Mouse (Mus musculus): ENCODE results near the gene Trak2. TPM values are rescaled to one million over a fixed set of nuclear protein-coding genes. Genes with fewer than 3 reads are reported as not detected.
"Not testable (repeated sequence)": the region's sequence is repeated elsewhere in the genome, so short reads cannot be mapped to it uniquely, and the experiment has no call there.

Trak2 gene
- polyA plus RNA-seq, 1 experiment from 2014 or later: 12.0 TPM

DNA sequence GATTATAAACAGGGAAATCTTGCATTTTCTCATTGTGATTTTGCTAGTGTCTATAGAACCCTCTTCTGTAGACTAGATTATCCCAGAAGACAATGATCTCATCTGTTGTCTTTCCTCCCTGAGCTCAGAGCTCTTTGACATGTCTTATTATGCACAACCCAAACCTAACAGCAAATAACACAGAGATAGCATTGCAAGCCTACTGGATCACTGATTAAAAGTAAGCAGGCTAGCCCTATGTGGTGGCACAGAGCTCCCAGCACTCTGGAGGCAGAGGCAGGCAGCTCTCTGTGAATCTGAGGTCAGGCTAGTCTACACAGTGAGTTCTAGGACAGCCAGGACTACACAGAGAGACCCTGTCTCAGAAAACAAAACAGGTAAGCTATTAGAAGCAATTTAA is 10.4 kb downstream of the Trak2 start:
- H3K4me3 ChIP-seq (replicated peaks): no peak overlapping the region
- H3K9ac ChIP-seq: no peak overlapping the region
- no peaks in the 10 kb centered on the region for H3K9me3 ChIP-seq
- no peak overlapping the region for H3K4me2 ChIP-seq (replicated peaks)
- H3K27me3 ChIP-seq (replicated peaks): no peaks in the 10 kb centered on the region
- no peaks in the 10 kb centered on the region for H3K36me3 ChIP-seq
- H3K27ac ChIP-seq: no peak overlapping the region
- no peaks in the 10 kb centered on the region for H3K4me1 ChIP-seq (replicated peaks)
- ATAC-seq: no peak

DNA sequence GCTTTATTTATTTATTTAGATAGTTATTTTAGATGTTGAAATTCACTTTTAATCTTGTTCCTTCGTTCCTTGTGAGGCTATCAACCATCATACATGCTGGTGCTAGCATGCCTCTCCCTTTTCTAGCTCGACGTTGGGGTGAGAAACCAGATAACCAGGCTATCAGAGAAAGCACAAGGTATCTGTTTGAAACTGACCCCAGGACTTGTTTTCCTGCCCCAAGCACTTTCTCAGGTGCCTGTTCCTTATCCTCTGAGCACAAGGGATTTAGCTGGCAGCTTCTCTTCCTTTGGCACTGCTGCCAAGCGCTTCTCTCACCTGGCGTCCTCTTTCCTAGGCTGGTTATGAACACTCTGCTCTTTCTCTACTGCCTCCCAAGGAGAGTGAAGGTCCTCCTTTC is 10.8 kb downstream of the Trak2 start:
- H3K4me1 ChIP-seq (replicated peaks): no peaks in the 10 kb centered on the region
- no peak overlapping the region for H3K4me2 ChIP-seq (replicated peaks)

DNA sequence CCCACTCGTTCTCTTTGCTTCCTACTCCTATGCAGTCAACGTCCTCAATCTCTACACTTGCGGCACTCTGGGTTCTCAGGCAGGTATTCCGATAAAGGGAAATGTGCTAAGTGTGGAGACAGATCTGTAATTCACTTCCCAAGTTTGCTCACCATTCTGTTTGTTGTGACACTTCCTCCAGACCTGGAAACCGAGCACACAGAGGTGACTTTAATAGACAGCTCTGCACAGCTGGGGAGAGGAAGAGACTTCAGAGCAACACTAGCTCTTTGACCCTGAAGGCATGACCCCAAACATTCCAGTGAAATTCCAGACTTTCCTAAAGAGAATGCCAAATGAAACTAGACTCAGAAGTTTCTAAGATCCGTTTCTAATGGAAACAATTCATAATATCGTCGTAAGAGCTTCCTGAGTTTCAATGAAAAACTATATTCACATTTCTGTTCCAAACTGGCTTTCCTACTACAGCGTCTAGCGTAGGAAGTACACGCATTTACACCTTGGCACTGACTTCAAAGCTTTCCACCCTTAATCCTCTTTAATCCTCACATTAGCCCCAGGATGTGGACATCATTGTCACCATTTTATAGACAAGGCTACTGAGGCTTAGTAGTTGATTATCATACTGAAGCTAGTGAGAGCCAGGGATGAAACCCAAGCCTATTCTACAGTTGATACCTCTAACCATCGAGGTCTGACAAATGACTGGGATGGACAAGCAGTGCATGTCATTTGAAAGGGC is 11.9 kb downstream of the Trak2 start:
- Histone ChIP-seq H3K27ac (no peak overlapping the region), H3K4me1 (replicated peaks) (no peaks in the 10 kb centered on the region), H3K27me3 (replicated peaks) (no peaks in the 10 kb centered on the region), H3K4me2 (replicated peaks) (no peak overlapping the region), H3K9me3 (no peaks in the 10 kb centered on the region), H3K9ac (no peak overlapping the region), H3K36me3 (no peaks in the 10 kb centered on the region), H3K4me3 (replicated peaks) (no peak overlapping the region)
- WGBS: 48% methylated on average over 12 of the region's 12 CpGs
- ATAC-seq: no peak

More for the DNA sequence above, 10.8 kb downstream of the Trak2 start:
- H3K4me3 ChIP-seq (replicated peaks): no peak overlapping the region
- 82% methylated on average over 5 of the region's 5 CpGs for WGBS
- H3K36me3 ChIP-seq: no peaks in the 10 kb centered on the region
- no peaks in the 10 kb centered on the region for H3K27me3 ChIP-seq (replicated peaks)
- peak; percentile 68; the same call in 1 of the 2 replicates for ATAC-seq
- H3K27ac ChIP-seq: no peak overlapping the region
- no peaks in the 10 kb centered on the region for H3K9me3 ChIP-seq
- H3K9ac ChIP-seq: no peak overlapping the region

DNA sequence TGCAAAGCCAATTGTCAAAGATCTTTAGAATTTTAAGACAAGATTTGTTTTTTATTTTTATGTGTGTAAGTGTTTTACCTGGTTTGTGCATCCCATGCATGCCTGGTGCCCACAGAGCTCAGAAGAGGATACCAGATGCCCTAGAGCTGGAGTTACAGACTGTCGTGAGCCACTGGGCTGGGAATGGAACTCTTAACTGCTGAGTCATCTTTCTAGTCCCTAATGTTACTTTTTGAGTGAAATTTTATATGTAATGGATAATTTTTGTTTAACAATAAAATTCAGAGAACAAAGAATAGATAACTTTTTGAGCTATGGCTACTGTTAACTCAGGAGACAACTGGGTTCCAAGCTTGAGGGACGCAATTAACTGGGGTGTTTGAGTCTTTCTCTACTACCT is 13.5 kb downstream of the Trak2 start:
- H3K4me3 ChIP-seq (replicated peaks): no peak overlapping the region
- no peak overlapping the region for H3K27ac ChIP-seq
- H3K27me3 ChIP-seq (replicated peaks): no peaks in the 10 kb centered on the region
- no peak overlapping the region for H3K9ac ChIP-seq
- no peaks in the 10 kb centered on the region for H3K9me3 ChIP-seq
- 81% methylated on average over 2 of the region's 2 CpGs for WGBS
- H3K4me2 ChIP-seq (replicated peaks): no peak overlapping the region
- H3K36me3 ChIP-seq: no peaks in the 10 kb centered on the region
- H3K4me1 ChIP-seq (replicated peaks): no peaks in the 10 kb centered on the region
- no peak for ATAC-seq

DNA sequence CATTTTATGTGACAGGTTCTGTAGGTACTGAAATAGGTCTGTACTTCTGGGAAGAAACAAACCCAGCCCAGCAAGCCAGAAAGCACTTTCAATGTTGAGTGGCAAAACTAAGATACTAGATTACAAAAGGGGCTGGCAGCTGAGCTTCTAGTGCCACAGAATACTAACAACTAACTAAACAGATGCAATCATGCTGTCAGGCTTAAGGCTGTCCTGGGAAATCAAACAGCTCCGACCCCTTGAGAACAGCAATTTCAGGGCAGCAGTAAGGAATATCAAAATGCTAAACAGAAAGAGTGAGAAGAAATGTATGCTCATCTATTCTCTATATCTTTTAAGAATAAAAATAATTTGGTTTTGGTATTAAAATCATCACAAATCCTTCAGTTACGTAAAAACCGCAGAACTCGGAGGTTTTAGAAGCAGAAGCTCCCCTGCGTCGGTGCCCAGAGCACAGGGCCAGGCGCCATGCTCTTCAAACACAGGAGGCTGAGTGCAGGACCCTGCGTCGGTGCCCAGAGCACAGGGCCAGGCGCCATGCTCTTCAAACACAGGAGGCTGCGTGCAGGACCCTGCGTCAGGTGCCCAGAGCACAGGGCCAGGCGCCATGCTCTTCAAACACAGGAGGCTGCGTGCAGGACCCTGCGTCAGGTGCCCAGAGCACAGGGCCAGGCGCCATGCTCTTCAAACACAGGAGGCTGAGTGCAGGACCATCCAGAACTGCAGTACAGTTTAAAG is 14.3 kb downstream of the Trak2 start:
- not testable (repeated sequence) for H3K27me3 ChIP-seq (replicated peaks); H3K4me3 ChIP-seq (replicated peaks); H3K27ac ChIP-seq; H3K4me1 ChIP-seq (replicated peaks); H3K9ac ChIP-seq; H3K9me3 ChIP-seq; H3K4me2 ChIP-seq (replicated peaks); H3K36me3 ChIP-seq; ATAC-seq
- WGBS: 77% methylated on average over 16 of the region's 16 CpGs

DNA sequence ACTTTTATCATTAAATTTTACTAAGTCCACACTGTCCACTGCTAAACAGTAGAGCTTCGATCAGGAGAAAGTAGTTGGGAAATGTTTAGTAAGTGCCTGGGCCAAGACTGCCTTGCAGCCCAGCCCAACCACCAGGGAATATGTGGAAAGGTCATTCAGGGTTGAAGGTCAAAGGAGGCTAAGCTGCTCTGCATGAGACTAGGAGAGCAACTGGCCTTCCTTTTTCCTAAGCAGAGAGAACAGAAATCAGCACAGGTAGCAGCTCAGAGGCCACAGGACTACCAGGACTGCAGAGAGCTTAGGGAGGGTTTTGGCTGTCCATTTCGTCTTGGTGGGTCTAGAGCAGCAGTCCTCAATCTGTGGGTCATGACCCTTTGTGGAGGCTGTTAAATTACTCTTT is 15.3 kb downstream of the Trak2 start:
- WGBS: 54% methylated on average over 2 of the region's 2 CpGs
- Histone ChIP-seq H3K4me1 (replicated peaks) (no peaks in the 10 kb centered on the region), H3K9ac (no peak overlapping the region), H3K4me2 (replicated peaks) (no peak overlapping the region), H3K27ac (no peak overlapping the region), H3K36me3 (no peaks in the 10 kb centered on the region), H3K4me3 (replicated peaks) (no peak overlapping the region), H3K9me3 (no peaks in the 10 kb centered on the region), H3K27me3 (replicated peaks) (no peaks in the 10 kb centered on the region)
- no peak for ATAC-seq

DNA sequence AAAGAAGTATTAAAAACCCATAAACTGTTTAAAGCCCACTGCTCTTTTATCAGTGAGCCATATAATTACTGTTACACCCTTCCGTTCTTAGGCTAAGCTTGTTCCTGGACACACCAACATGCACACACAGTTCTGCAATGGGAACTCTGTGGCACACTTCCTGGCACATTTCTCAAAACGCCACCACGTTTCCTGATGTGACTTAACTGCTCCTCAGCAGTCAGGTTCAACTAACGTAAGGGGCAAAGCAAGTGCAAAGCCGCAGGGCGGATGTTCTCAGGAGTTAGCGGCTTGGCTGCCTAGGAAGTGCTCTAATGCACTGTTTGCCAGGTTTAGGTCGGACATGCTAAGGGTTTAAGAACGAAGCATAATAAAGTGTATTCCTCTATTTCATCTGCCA is 17.0 kb downstream of the Trak2 start:
- 78% methylated on average over 9 of the region's 9 CpGs for WGBS
- ATAC-seq: no peak

DNA sequence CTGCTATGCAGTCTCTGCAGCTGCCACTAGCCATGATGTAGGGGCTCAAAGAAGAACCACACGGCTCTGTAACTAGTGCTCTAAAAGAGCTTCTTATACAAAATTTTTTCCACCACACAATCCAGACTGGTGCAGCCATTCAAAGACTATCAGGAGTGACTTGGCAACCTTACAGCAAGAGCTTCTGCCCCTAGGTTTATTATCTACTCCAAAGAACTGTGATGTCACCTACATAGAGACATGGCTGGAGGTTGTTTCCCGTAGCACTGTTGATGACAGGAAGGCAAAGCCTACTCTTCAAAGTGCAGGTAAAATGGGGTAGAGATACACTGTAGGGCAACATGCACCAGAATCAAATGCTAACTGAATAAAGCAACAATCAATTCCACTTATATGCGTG is 17.5 kb downstream of the Trak2 start:
- 79% methylated on average over 3 of the region's 3 CpGs for WGBS
- H3K9me3 ChIP-seq: no peaks in the 10 kb centered on the region
- H3K27ac ChIP-seq: no peak overlapping the region
- peaks cover 15% of the 10 kb centered on the region for H3K4me1 ChIP-seq (replicated peaks)
- H3K4me2 ChIP-seq (replicated peaks): no peak overlapping the region
- ATAC-seq: no peak
- H3K27me3 ChIP-seq (replicated peaks): no peaks in the 10 kb centered on the region
- H3K36me3 ChIP-seq: no peaks in the 10 kb centered on the region
- no peak overlapping the region for H3K9ac ChIP-seq
- no peak overlapping the region for H3K4me3 ChIP-seq (replicated peaks)

More for the DNA sequence above, 17.0 kb downstream of the Trak2 start:
- H3K27me3 ChIP-seq (replicated peaks): no peaks in the 10 kb centered on the region
- H3K9me3 ChIP-seq: no peaks in the 10 kb centered on the region
- no peak overlapping the region for H3K4me2 ChIP-seq (replicated peaks)
- H3K9ac ChIP-seq: no peak overlapping the region
- H3K27ac ChIP-seq: no peak overlapping the region
- peaks cover 10% of the 10 kb centered on the region for H3K4me1 ChIP-seq (replicated peaks)
- no peaks in the 10 kb centered on the region for H3K36me3 ChIP-seq
- no peak overlapping the region for H3K4me3 ChIP-seq (replicated peaks)

DNA sequence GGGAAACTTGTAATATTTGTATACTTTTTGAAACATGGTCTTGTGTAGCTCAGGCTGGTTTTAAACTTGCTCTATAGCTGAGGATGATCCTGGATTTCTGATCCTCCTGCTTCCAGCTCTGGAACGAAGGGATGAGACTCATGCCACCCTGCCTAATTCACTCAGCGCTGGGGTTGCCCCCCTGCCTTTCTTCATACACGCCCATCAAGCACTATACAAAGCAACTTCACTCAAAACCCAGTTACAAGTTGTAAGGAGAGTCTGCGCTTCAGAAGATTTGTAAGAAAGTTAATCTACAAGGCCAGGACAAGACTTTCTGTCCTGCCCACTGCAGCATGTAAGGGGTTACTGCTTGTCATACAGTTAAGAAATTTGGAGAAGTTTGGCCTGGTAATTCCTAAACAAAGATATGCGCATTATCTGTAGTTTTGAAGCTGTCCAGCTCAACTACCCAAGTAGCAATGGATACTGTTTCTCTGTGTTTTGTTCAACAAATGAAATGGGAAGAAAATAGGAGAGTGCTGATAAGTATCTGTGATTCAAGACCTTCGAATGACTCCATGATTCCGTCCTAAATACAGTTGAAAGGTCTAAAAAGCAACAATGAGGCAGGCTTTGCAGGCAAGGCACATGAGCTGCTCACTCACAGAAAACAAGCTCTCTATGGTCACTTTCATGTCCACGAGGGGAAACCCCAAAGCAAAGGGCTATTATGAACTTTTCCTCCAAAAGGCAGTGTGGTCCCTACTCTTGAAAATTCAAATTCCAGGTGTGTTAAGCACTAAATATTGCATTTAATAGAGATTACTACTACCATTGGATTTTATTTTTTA is 18.4 kb downstream of the Trak2 start:
- Histone ChIP-seq H3K4me2 (replicated peaks) (no peak overlapping the region), H3K4me1 (replicated peaks) (peaks cover 15% of the 10 kb centered on the region), H3K9ac (no peak overlapping the region), H3K9me3 (no peaks in the 10 kb centered on the region), H3K4me3 (replicated peaks) (no peak overlapping the region), H3K36me3 (no peaks in the 10 kb centered on the region), H3K27me3 (replicated peaks) (no peaks in the 10 kb centered on the region), H3K27ac (no peak overlapping the region)
- no peak for ATAC-seq
- WGBS: 85% methylated on average over 8 of the region's 8 CpGs

DNA sequence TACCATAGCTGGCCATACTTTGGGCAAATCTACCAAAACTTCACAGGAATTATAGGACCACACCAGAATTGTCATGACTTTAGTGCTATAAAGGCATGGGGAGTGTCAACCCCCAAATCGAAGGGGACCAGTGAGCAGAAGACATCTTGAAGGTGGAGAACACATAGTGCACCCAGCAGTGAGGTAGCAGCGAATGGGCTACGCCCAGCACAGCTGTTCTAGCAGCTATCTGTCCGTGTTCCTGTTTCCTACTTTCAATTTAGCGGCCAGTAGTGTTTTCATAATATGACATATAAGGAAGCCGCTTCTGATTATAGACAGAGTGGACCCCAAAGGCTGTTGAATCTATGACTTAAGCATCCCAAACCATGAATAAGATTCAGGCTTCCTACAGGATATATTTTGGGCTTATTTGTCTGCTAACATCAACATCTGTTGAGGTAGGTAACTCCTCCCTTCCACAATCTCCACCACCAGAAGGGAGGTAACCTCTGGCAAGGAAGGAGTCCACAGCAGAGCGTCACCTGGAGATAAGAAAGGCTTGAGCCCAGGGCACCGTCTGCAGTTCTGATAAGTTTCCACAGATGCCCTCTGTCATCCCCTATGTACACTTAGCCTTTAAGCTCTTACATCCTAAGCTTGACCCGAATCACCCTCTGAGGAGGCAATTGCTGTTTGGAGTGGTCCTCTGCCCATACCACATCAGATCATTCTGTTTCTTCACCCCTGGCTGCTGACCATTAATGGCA is 19.4 kb downstream of the Trak2 start:
- no peaks in the 10 kb centered on the region for H3K9me3 ChIP-seq
- H3K27ac ChIP-seq: no peak overlapping the region
- no peaks in the 10 kb centered on the region for H3K36me3 ChIP-seq
- no peak overlapping the region for H3K9ac ChIP-seq
- no peaks in the 10 kb centered on the region for H3K27me3 ChIP-seq (replicated peaks)
- H3K4me2 ChIP-seq (replicated peaks): no peak overlapping the region
- WGBS: 76% methylated on average over 9 of the region's 9 CpGs
- peak; percentile 73 for ATAC-seq
- no peak overlapping the region for H3K4me3 ChIP-seq (replicated peaks)
- peaks cover 15% of the 10 kb centered on the region for H3K4me1 ChIP-seq (replicated peaks)

DNA sequence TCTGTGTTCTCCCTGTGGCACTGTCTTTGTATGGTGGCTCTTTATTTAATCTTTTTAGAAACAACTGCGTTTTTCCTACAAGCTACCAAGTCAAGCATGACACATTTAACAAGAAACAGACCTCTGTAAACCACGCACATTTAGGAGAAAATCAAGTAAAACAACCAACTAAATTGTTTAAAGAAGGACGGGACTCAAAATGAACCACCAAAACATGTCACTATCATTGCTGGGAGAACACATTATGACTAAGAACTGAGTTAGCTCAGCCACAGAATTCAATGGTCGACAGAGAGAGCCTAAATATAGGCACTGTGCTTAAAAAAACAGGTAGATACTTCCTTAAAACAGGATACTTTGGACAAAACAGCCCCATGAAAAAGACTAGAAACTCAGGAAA is 20.2 kb downstream of the Trak2 start:
- no peaks in the 10 kb centered on the region for H3K9me3 ChIP-seq
- H3K36me3 ChIP-seq: no peaks in the 10 kb centered on the region
- no peak overlapping the region for H3K4me3 ChIP-seq (replicated peaks)
- WGBS: 37% methylated on average over 4 of the region's 4 CpGs
- no peak overlapping the region for H3K27ac ChIP-seq
- no peak overlapping the region for H3K4me2 ChIP-seq (replicated peaks)
- ATAC-seq: no peak
- no peak overlapping the region for H3K9ac ChIP-seq
- H3K27me3 ChIP-seq (replicated peaks): no peaks in the 10 kb centered on the region
- peaks cover 15% of the 10 kb centered on the region for H3K4me1 ChIP-seq (replicated peaks)

DNA sequence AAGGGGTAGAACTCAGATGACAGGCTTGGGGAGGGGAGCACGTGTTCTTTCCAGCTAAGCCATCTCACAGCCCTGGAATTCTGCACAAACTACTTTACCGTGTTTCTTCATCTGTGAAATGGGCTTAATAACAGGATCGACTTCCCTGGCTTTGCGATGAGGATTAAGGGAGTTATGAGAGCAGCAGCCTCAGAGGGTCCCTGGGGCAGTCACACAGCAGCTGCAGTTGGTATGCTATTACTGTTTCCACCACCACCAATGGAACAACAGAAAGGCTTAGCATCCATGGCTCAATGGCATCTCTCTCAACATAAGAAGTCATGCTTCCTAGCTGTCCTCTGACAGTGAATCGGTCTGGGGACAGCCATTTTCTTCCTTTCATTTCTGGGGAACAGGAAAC is 20.7 kb downstream of the Trak2 start:
- Histone ChIP-seq H3K9me3 (no peaks in the 10 kb centered on the region), H3K4me3 (replicated peaks) (no peak overlapping the region), H3K9ac (no peak overlapping the region), H3K4me2 (replicated peaks) (no peak overlapping the region), H3K36me3 (no peaks in the 10 kb centered on the region), H3K27ac (no peak overlapping the region), H3K4me1 (replicated peaks) (peaks cover 15% of the 10 kb centered on the region), H3K27me3 (replicated peaks) (no peaks in the 10 kb centered on the region)
- ATAC-seq: no peak
- 88% methylated on average over 5 of the region's 5 CpGs for WGBS

All from intestine, embryonic 15.5 days (tissue).